Mouse (Mus musculus) midbrain, embryonic 13.5 days (tissue): ENCODE results near the gene Cux1. TPM values are rescaled to one million over a fixed set of nuclear protein-coding genes. Genes with fewer than 3 reads are reported as not detected.

Experiments
- ATAC-seq: fragments of 200-750 bp; cut with Nextera tagmentation; 2 replicates; pipeline ENCODE4 v1.8.0; 2017; ENCODE audit warnings: mild to moderate bottlenecking, moderate TSS enrichment, moderate library complexity
- H3K27ac ChIP-seq: fragments of 300-500 bp; sonication (generic); 2 replicates; pipeline ENCODE4 v1.5.1; 2015; ENCODE audit warnings: inconsistent platforms, mild to moderate bottlenecking, moderate library complexity
- H3K27me3 ChIP-seq: fragments of 300-500 bp; sonication (generic); 2 replicates; pipeline ENCODE4 v1.6.1; 2015; ENCODE audit warnings: mild to moderate bottlenecking, inconsistent platforms
- H3K36me3 ChIP-seq: fragments of 300-500 bp; sonication (generic); 2 replicates; pipeline ENCODE4 v1.6.1; 2015; ENCODE audit warnings: mild to moderate bottlenecking, inconsistent platforms
- H3K4me1 ChIP-seq: fragments of 300-500 bp; sonication (generic); replicated peaks from 2 replicates; pipeline ENCODE4 v1.6.1; 2015; ENCODE audit warnings: inconsistent platforms
- H3K4me2 ChIP-seq: fragments of 300-500 bp; sonication (generic); replicated peaks from 2 replicates; pipeline ENCODE4 v1.6.1; 2015; ENCODE audit warnings: moderate library complexity, mild to moderate bottlenecking, inconsistent platforms
- H3K4me3 ChIP-seq: fragments of 300-500 bp; sonication (generic); replicated peaks from 2 replicates; pipeline ENCODE4 v1.5.1; 2015; ENCODE audit warnings: mild to moderate bottlenecking, inconsistent platforms
- H3K9ac ChIP-seq: fragments of 300-500 bp; sonication (generic); replicated peaks from 2 replicates; pipeline ENCODE4 v1.6.1; 2015; ENCODE audit warnings: mild to moderate bottlenecking, inconsistent platforms
- H3K9me3 ChIP-seq: fragments of 300-500 bp; sonication (generic); 2 replicates; pipeline ENCODE4 v1.6.1; 2016; ENCODE audit warnings: mild to moderate bottlenecking, inconsistent platforms
- WGBS: fragments of 180-500 bp; shearing (Covaris S2); methylation state at CpG from one replicate; pipeline ENCODE4 v1.1.7; 2015; 5-methylcytosine and 5-hydroxymethylcytosine counted together
- polyA plus RNA-seq: library from polyadenylated mRNA; unstranded; fragments of >200 nt; fragmentation: Nextera tagmentation; extraction: Ambion mirVana; gene quantifications from 2 replicates; pipeline ENCODE4 v1.2.1, GENCODE M21; 2015

The Cux1 gene
- polyA plus RNA-seq, 1 experiment from 2014 or later: 126 TPM

DNA sequence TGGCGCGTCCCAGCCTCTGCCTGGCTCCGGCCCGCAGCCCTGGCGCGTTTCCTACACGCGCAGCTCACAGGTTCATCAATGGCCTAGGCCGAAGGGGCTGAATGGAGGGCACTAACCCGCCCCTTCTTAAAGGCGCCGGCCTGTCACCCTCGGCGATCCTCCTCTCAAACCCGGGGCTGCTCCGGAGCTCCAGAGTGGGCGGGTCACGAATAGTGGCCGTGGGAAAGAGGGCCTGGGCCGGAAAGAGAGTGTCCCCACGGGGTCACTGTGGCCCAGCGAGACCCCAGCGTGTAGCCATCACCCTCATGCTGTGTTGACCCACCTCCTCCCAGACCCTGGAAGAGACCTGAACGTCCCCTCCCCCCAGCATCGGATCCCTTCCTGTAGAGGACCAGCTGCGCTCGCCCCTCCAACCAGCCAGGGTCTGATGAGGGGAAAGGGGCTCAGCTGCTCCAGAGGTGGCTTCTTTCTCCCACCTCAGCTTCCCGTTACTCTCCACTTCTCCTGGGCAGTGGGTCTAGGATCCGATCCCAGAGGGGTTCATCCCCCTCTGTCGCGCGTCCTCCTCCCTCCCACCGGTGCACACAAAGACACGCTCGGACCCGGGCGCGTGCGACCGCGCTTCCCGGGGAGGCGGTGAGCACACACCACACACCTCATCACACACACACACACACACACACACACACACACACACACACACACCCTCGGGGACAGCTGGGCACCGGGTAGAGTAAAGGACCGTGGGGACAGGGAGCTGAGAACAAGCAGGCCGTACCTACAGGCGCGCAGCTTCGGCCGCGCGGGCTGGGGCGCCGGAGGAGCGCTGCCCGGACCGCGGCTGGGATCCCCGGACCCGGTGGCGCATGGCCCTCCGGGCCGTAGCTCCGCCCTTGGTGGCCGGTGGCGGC, 323.2 kb downstream of the Cux1 start:
- under 1% methylated on average over 62 of the region's 67 CpGs for WGBS
- H3K27ac ChIP-seq: peak overlapping the region; percentile 93
- H3K36me3 ChIP-seq: peaks cover 6% of the 10 kb centered on the region; the same call in 1 of the 2 replicates
- peak overlapping the region; percentile 77 for H3K4me3 ChIP-seq
- ATAC-seq: peak; percentile 74
- no peaks in the 10 kb centered on the region for H3K9me3 ChIP-seq
- peak overlapping the region; percentile 86 for H3K9ac ChIP-seq
- H3K4me1 ChIP-seq: peaks cover 46% of the 10 kb centered on the region
- H3K4me2 ChIP-seq: peak overlapping the region; percentile 81
- H3K27me3 ChIP-seq: no peaks in the 10 kb centered on the region

GRCm38 (mm10) chr5:136241161-136241560, 326.1 kb downstream of the Cux1 start:
- ATAC-seq: no peak
- H3K4me3 ChIP-seq: no peak overlapping the region
- H3K36me3 ChIP-seq: no peaks in the 10 kb centered on the region
- no peaks in the 10 kb centered on the region for H3K9me3 ChIP-seq
- H3K27ac ChIP-seq: no peak overlapping the region
- H3K9ac ChIP-seq: peak overlapping the region; percentile 32; the same call in 1 of the 2 replicates
- no peaks in the 10 kb centered on the region for H3K27me3 ChIP-seq
- 84% methylated on average over 6 of the region's 6 CpGs for WGBS
- H3K4me1 ChIP-seq: peaks cover 66% of the 10 kb centered on the region
- 0 out of 2 replicates have a peak overlapping the region, but pooled peaks have one; percentile 2 for H3K4me2 ChIP-seq

DNA sequence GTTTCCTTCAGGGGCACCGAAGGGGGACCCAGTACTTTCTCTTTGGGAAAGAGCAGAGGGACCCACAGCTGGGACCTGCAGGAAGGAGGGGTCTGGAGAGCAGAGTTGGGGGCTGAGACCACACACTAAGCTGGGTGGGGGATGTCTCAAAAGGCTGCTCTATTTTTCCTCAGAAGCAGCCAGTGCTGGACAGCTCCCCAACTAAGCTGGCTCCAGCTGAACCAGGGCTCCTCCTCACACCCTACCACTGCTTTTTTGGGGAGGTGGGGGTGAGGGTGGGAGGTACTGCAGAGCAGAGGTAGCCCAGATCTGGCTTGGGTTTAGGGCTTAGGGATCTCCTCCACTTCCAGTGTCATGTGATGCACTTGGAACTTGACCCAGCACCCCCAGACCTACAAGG, 326.9 kb downstream of the Cux1 start:
- ATAC-seq: no peak
- Histone ChIP-seq H3K27ac (no peak overlapping the region), H3K9me3 (no peaks in the 10 kb centered on the region), H3K36me3 (no peaks in the 10 kb centered on the region), H3K27me3 (no peaks in the 10 kb centered on the region), H3K4me3 (no peak overlapping the region), H3K4me2 (no peak overlapping the region), H3K4me1 (peaks cover 61% of the 10 kb centered on the region), H3K9ac (0 out of 2 replicates have a peak overlapping the region, but pooled peaks have one; percentile 2)
- WGBS: 58% methylated on average over 1 of the region's 1 CpGs

GRCm38 (mm10) chr5:136237607-136238006, 329.7 kb downstream of the Cux1 start:
- Histone ChIP-seq H3K36me3 (no peaks in the 10 kb centered on the region), H3K27me3 (no peaks in the 10 kb centered on the region), H3K4me1 (peaks cover 55% of the 10 kb centered on the region), H3K9me3 (no peaks in the 10 kb centered on the region), H3K4me3 (peak overlapping the region; percentile 34), H3K9ac (peak overlapping the region; percentile 55), H3K27ac (no peak overlapping the region), H3K4me2 (peak overlapping the region; percentile 59)
- under 1% methylated on average over 19 of the region's 19 CpGs for WGBS
- 0 out of 2 replicates have a peak, but pooled peaks have one; percentile 12 for ATAC-seq

- no peak overlapping the region for H3K4me3 ChIP-seq
- WGBS: 82% methylated on average over 5 of the region's 5 CpGs
- 0 out of 2 replicates have a peak, but pooled peaks cover 3% of the 10 kb centered on the region for H3K27me3 ChIP-seq
- H3K36me3 ChIP-seq: peaks cover 6% of the 10 kb centered on the region
- H3K4me1 ChIP-seq: peaks cover 47% of the 10 kb centered on the region
- H3K4me2 ChIP-seq: no peak overlapping the region
- H3K27ac ChIP-seq: no peak overlapping the region
- no peaks in the 10 kb centered on the region for H3K9me3 ChIP-seq
- ATAC-seq: no peak
- no peak overlapping the region for H3K9ac ChIP-seq
Measured at GRCm38 (mm10) chr5:136236611-136237010, 330.7 kb downstream of the Cux1 start.

- Histone ChIP-seq H3K27ac (no peak overlapping the region), H3K4me3 (no peak overlapping the region), H3K9ac (no peak overlapping the region), H3K9me3 (no peaks in the 10 kb centered on the region), H3K27me3 (0 out of 2 replicates have a peak, but pooled peaks cover 3% of the 10 kb centered on the region), H3K4me2 (no peak overlapping the region), H3K4me1 (peaks cover 17% of the 10 kb centered on the region), H3K36me3 (peaks cover 54% of the 10 kb centered on the region)
- ATAC-seq: no peak
- 80% methylated on average over 4 of the region's 4 CpGs for WGBS
Measured at GRCm38 (mm10) chr5:136230348-136231035, 336.8 kb downstream of the Cux1 start.

DNA sequence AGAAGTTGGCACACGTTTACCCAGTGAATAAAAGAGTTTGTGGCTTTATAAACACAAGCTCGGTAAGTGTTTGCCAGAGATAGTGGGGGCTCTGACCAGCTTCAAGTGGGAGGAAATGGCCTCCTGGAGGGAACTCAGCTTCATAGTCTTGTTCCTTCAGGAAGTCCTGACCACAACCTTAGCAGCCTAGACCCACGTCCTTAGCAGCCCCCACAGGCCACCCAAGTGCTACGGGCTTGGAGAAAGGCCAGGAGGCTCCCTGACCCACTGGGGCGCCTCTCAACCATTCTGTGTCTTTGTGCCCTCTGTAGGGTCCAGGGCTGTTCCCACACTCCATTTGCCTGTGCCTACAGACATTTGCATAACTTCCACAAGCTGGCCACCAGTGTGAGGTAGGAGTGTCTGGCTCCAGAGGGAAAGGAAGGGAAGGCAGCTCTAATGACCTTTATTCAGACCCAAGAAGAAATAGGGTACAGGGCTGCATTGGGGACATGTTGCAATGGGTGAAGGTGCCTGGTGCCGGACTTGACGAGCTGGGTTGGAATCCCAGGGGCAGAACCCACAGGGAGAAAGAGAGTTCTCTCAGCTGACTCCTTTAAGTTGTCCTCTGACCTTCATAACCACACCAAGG, 340.9 kb downstream of the Cux1 start:
- no peak overlapping the region for H3K9ac ChIP-seq
- H3K4me3 ChIP-seq: no peak overlapping the region
- H3K36me3 ChIP-seq: peaks cover 86% of the 10 kb centered on the region
- H3K4me1 ChIP-seq: peaks cover 6% of the 10 kb centered on the region; the same call in 1 of the 2 replicates
- no peak for ATAC-seq
- no peaks in the 10 kb centered on the region for H3K9me3 ChIP-seq
- no peaks in the 10 kb centered on the region for H3K27me3 ChIP-seq
- H3K27ac ChIP-seq: no peak overlapping the region
- WGBS: 87% methylated on average over 7 of the region's 7 CpGs
- no peak overlapping the region for H3K4me2 ChIP-seq

GRCm38 (mm10) chr5:136218585-136218984, 348.7 kb downstream of the Cux1 start:
- H3K4me2 ChIP-seq: no peak overlapping the region
- H3K27me3 ChIP-seq: no peaks in the 10 kb centered on the region
- no peaks in the 10 kb centered on the region for H3K4me1 ChIP-seq
- 88% methylated on average over 12 of the region's 12 CpGs for WGBS
- no peaks in the 10 kb centered on the region for H3K9me3 ChIP-seq
- no peak overlapping the region for H3K9ac ChIP-seq
- no peak overlapping the region for H3K4me3 ChIP-seq
- no peak overlapping the region for H3K27ac ChIP-seq
- no peak for ATAC-seq
- H3K36me3 ChIP-seq: peaks cover 57% of the 10 kb centered on the region

GRCm38 (mm10) chr5:136217932-136218381, 349.3 kb downstream of the Cux1 start:
- no peak overlapping the region for H3K9ac ChIP-seq
- H3K4me1 ChIP-seq: no peaks in the 10 kb centered on the region
- H3K36me3 ChIP-seq: peaks cover 50% of the 10 kb centered on the region
- 74% methylated on average over 4 of the region's 4 CpGs for WGBS
- ATAC-seq: no peak
- no peaks in the 10 kb centered on the region for H3K27me3 ChIP-seq
- H3K4me3 ChIP-seq: no peak overlapping the region
- no peak overlapping the region for H3K27ac ChIP-seq
- no peak overlapping the region for H3K4me2 ChIP-seq
- H3K9me3 ChIP-seq: no peaks in the 10 kb centered on the region

GRCm38 (mm10) chr5:136217004-136217665, 350.2 kb downstream of the Cux1 start:
- Histone ChIP-seq H3K4me3 (no peak overlapping the region), H3K4me1 (no peaks in the 10 kb centered on the region), H3K27me3 (no peaks in the 10 kb centered on the region), H3K9me3 (no peaks in the 10 kb centered on the region), H3K4me2 (no peak overlapping the region), H3K27ac (no peak overlapping the region), H3K9ac (no peak overlapping the region), H3K36me3 (peaks cover 43% of the 10 kb centered on the region)
- ATAC-seq: no peak
- WGBS: 91% methylated on average over 18 of the region's 18 CpGs

DNA sequence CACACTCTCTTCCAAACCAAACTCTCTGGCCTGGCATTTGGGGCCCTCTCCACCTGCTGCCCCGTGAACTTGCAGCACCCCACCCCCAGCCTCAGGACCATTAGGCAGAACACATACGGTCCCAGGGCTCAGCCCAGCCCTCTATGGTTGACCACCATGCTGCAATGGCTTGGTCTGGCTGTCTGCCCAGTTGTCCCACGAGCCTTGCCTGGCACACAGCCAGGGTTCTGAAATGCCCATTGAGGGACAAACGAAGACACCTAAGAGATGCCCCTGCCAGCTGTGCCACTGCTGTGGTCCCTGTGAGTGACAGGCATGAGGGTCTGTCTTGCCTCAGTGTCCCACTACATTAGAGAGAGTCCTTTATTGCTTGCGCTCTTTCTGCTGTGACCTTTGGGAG, 351.3 kb downstream of the Cux1 start:
- whole genome bisulfite sequencing: 85% methylated on average over 5 of the region's 5 CpGs
- ATAC-seq: no peak
- peaks cover 32% of the 10 kb centered on the region for H3K36me3 ChIP-seq
- H3K9ac ChIP-seq: no peak overlapping the region
- no peaks in the 10 kb centered on the region for H3K9me3 ChIP-seq
- H3K27me3 ChIP-seq: no peaks in the 10 kb centered on the region
- no peak overlapping the region for H3K4me2 ChIP-seq
- H3K4me3 ChIP-seq: no peak overlapping the region
- H3K4me1 ChIP-seq: no peaks in the 10 kb centered on the region
- H3K27ac ChIP-seq: no peak overlapping the region
